Mouse (Mus musculus): ENCODE measurements around the gene Paxx.
A peak's percentile ranks its signal among the peaks of the same experiment; 100 is the strongest.

Gene Paxx

DNA sequence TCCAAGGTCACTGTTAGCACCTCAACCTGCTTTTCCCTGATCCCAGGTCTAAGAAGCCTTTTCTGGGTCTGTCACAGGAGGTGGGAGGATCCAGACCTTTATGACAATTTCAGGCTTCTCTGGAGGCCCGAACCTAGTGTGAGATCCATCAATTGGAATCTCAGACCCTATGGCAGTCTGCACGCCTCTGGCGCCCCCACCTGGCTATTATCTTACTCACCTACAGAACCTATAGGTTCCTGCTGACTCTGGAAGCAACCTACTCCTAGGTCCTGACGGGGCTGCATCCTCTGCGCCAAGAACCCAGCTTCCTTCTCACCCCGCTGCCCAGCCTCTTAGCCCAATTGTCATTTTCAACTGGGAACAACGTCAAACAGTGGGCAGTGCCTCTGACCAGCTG, 22.1 kb upstream of the Paxx start:
- DNase-seq (ENCODE audit: low spot score in 2 of 2): peak; percentile 36 to 57

DNA sequence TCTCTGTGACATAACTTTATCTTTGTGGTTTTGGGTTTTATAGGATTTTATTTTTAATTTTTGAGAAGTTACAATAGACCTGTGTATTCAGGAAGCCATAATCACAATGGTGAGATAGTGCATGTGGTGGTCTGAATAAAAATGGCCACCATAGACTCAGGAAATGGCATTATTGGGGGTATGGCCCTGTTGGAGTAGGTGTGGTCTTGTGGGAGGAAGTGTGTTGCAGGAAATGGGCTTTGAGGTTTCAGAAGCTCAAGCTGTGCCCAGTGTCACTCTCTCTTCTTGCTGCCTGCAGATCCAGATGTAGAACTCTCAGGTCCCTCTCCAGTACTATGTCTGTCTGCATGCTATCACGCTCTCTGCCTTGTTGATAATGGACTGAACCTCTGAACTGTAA, 19.6 kb upstream of the Paxx start:
- no peak for DNase-seq (ENCODE audit: low spot score in 2 of 2)

GRCm38 (mm10) chr2:25479551-25480311, 18.8 kb upstream of the Paxx start:
- DNase-seq (ENCODE audit: low spot score in 2 of 2): no peak

GRCm38 (mm10) chr2:25477967-25478675, 17.2 kb upstream of the Paxx start:
- DNase-seq (ENCODE audit: low spot score in 2 of 2): no peak

GRCm38 (mm10) chr2:25477541-25477940, 16.6 kb upstream of the Paxx start:
- DNase-seq (ENCODE audit: low spot score in 2 of 2): no peak

DNA sequence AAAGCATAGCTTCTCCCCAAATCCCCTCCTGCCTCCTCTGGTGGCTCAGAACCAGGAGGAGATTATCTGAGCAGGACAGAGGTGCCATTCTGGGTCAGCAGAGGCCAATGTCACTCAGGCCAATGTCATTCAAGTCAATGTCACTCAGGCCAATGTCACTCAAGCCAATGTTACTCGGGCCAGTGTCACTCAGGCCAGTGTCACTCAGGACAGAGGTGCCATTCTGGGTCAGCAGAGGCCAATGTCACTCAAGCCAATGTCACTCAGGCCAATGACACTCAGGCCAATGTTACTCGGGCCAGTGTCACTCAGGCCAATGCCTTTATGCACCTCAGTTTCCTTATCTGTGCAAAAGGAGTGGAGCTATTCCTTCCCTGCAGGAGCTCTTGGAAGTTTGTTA, 11.7 kb upstream of the Paxx start:
- DNase-seq (ENCODE audit: low spot score in 2 of 2): no peak

DNA sequence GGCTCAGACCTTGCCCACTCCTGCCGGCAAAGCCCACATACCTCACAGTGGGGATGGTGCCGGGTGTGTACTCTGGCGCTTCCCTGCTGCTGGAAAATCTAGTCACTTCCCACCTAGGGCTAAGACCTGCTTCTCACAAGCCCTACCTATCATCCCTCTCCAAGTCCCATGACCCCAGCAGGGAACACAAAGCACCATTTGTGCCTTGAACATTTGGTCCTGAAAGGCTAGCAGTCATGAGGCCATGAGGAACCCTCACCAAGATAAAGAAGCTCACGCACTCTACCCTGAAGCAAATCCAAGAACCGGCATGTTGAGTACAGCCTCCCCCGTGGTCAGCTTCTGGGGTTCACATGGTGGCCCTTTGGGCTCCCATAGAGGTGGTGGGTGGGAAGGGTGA, 9.1 kb upstream of the Paxx start, which contains the start of gene Ptgds:
Gene Ptgds (minus strand): TSS at position 78 of the 400 bp plus-strand sequence.
- DNase-seq (ENCODE audit: low spot score in 2 of 2): no peak

DNA sequence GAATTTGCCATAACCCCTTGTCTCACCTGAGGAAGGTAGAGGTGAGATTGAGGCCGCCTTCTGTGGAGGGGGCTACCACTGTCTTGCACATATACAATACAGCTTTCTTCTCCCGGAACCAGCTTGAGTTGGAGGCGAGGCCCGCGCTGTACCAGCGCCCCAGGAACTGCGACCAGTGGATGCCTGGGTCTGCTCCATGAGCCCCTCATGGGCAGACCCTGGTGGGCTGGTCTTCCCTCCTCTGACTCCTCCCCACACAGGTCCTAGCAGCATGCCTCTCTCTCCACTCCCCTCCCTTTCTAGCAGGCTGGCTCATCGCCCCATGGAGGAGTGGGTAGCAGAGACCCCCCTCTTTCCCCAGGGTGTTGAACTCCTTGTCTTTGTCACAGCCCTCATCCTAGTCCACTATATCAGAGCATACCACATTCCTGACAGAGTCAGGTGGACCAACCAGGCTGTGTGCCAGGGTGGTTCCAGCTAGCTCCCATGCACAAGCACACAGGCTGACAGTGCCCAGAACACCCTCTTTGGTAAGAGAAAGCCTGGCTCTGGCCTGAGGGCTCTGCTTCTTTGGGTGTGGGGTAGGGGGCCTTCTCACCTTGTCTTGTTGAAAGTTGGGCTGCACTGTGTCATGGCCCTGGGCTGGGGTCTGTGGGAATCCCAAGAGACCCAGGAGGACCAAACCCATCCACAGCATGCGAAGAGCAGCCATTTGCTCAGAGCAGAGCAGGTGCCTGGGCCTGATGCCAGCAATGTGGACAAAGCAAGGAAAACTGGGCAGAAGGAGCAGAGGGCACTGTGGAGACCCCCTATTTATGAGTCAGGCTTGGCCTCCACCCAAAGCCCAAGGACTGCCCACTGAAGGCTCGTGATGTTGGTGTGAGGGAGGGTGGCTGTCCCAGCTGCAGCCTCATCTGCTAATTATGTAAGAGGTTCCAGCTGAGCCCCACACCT, 8.3 kb upstream of the Paxx start:
- DNase-seq (ENCODE audit: low spot score in 2 of 2): no peak

- DNase-seq (ENCODE audit: low spot score in 2 of 2): no peak
These were observed 6.9 kb upstream of the Paxx start for GRCm38 (mm10) chr2:25467606-25468303.

DNA sequence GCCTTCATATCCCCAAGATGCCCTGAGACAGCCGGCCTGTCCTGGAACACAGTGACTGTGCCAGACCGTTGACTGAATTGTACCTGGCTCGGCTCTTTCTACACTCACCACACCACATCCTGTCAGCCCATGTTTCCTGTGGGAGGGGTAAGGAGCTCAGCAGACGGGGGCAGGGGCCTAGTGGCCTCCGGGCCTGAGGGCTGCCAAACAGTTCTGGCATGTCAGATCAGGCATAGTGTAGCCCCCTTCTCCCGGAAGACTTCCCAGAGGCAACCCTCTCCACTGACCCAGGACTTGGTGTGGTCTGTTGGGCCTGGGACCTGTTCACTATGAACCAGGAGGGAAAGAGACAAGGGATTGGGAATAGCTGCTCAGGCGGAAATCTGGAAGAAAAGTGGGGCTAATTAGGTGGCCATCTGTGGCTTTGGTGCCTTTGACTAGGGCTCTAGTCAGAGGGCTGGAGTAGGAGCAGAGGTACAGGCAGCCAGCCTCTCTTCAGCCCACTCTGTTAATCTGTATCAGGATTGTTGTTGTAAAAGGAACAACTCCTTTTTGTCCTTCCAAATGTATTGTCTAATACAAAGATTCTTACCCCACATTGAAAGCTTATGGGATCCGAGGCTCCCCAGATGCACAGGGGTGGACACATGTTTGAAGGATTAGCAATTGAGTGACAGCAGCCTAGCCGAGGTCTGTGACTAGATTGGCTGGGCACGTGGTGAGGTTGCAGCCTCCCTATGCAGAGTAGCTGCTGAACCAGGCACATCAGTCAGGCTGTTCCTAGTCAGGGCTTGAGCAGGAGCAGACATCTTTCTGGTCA, 5.1 kb upstream of the Paxx start:
- peak; percentile 86 to 88 for DNase-seq (ENCODE audit: low spot score in 2 of 2)

GRCm38 (mm10) chr2:25465256-25465655, 4.4 kb upstream of the Paxx start:
- no peak for DNase-seq (ENCODE audit: low spot score in 2 of 2)

DNA sequence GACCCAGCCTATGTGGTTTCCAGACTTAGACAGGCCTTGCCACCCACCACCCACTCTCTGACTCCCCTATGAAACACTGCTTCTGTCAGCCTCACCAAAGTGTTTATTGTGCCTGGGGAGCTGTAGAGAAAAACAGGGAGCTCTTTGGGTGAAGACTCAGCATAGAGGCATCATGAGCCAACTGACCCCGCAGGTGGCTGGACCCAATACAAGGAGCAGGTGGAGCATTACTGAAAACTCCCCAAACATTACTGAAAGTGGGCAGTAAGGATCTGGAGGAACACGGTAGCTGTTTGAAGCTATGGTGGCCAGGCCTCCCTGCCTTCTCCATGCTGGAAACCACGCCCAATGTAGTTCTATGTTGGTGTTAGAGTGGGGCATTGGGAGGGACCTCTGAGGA, 2.7 kb upstream of the Paxx start:
- DNase-seq (ENCODE audit: low spot score in 2 of 2): no peak

DNA sequence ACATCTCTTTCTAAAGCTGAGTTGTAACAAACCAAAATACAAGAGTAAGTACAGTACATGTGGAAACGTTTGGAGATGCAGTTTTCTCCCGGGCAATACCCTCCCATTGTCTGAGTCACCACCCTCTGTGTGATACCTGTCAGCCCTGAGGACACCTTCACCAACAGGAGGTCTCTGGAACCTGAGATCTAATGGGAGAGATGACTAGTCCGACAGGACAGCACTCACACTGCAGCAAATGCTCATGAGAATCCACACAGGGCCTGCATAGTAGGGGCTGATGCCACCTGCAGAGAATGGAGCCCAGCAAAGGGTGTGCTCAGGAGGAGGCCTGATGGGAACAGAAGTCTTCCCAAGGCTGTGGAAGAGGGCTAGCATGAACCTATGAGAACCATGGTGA, 513 bp upstream of the Paxx start:
- no peak for DNase-seq (ENCODE audit: low spot score in 2 of 2)

DNA sequence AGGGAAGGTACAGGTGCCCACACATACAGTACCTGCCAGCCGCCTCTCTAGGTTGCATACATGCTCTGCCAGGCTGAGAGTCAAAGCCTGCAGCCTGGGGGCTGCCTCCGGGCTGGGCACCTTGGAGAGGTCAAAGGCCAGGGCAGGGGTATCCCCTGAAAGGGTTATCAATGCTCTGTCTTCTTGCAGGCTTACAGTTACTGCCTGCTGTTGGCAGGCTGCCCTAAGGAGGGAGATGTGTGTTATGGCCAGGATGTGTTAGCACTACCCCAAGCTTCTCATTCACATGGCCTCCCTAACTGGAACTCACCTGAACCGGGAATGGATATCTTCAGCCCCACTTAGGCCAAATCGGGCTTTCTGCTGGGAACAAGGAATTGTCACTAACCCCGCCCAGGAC, 759 bp downstream of the Paxx start:
- no peak for DNase-seq (ENCODE audit: low spot score in 2 of 2)

- DNase-seq (ENCODE audit: low spot score in 2 of 2): no peak
These were observed 2.0 kb downstream of the Paxx start for GRCm38 (mm10) chr2:25458911-25459310.

DNA sequence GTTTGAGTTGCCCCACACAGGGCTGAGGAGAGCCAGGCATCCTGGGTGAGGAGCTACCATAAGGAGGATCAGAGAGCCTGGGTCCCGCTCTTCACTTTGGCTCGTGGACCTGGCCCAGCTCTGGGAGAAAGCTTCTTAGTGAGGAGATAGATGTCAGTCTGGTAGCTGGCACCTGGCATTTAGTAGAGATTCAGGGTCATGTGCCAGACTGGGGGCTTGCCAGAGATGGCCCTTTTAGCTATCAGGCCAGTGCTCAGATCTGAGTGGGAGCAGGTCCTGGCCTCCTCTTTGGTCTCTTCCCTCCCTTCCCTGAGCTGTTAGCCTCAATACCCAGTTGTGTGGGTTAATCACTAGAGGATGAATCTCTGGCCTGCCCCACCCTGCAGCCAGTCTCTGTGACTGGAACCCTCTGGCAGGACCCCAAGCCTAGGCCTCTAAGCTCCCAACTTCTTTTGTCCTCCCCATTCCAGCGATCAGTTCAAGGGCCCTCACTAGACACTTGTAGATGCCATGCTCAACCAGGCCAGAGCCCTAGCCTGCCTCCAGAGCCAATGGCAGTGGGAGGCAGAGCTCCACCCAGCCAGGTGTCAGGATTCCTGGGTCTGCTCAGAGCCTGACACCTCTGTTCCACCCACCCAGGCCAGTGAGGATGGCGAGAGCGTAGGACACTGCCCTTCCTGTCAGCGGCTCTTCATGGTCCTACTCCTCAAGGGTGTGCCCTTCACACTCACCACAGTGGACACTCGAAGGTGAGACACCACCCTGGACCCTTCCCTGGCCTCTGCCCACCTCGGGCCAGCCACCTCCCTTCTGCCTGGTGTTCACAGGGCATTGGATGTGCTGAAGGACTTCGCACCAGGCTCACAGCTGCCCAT, 3.6 kb downstream of the Paxx start:
- no peak for DNase-seq (ENCODE audit: low spot score in 2 of 2)

- no peak for DNase-seq (ENCODE audit: low spot score in 2 of 2)
These were observed 4.5 kb downstream of the Paxx start, which contains the start of gene Clic3 for GRCm38 (mm10) chr2:25456205-25456953. Clic3 (plus strand) TSS chr2:25456838.

GRCm38 (mm10) chr2:25452951-25453350, 7.9 kb downstream of the Paxx start:
- DNase-seq (ENCODE audit: low spot score in 2 of 2): no peak

All from spleen, postnatal 36 days (tissue).